Mouse (Mus musculus): ENCODE measurements at regions not wholly inside any gene's neighbourhood (a gene's known extent, or its start where the extent isn't known, plus 50 kb on each side); places are given as distances from the start of the nearest gene placed in this dataset.

- Histone ChIP-seq H3K4me3 (ENCODE audit: low read length) (peak overlapping the region; percentile 48), H3K27me3 (replicated peaks; ENCODE audit: control insufficient read depth, insufficient read depth, low read length) (no peaks in the 10 kb centered on the region), H3K9ac (ENCODE audit: low read depth, low read length) (peak overlapping the region; percentile 62), H3K4me1 (ENCODE audit: control insufficient read depth, insufficient read depth, low read length) (no peaks in the 10 kb centered on the region; the same call in 1 of the 2 replicates), H3K9me3 (ENCODE audit: control insufficient read depth, low read length) (no peaks in the 10 kb centered on the region), H3K4me2 (ENCODE audit: low read depth, low read length) (peak overlapping the region; percentile 80), H3K27ac (ENCODE audit: low read length) (peak overlapping the region; percentile 95), H3K36me3 (ENCODE audit: control insufficient read depth, insufficient read depth, low read length) (no peaks in the 10 kb centered on the region)
- peak; percentile 89 for ATAC-seq
- 1% methylated on average over 13 of the region's 13 CpGs for WGBS
These were observed 166.0 kb upstream of the Dcn start for GRCm38 (mm10) chr10:97313407-97313901.

DNA sequence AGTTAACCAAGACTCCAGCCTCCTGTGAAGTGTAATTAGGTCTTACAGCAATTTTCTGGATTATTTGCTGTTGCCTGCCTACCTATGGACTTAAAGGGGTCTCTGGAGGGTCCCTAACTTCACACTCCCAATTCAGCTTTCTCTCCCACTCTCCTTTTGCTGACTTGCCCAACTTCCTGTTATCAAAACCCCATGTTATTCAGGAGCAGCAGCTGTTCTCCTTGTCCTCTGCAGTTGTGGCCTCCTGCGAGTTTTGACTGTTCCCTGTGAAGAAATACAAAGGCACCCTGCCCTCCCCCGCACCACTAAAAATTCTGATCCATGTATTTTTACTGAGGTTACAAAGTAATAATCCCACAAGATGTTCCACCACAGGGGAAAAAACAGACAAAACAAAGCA lies 146.8 kb upstream of the Dcn start:
- no peaks in the 10 kb centered on the region for H3K27me3 ChIP-seq (replicated peaks; ENCODE audit: control insufficient read depth, insufficient read depth, low read length)
- no peaks in the 10 kb centered on the region for H3K9me3 ChIP-seq (ENCODE audit: control insufficient read depth, low read length)
- H3K36me3 ChIP-seq (ENCODE audit: control insufficient read depth, insufficient read depth, low read length) = no peaks in the 10 kb centered on the region
- 72% methylated on average over 2 of the region's 2 CpGs for WGBS
- H3K4me1 ChIP-seq (ENCODE audit: control insufficient read depth, insufficient read depth, low read length) = no peaks in the 10 kb centered on the region
- no peak for ATAC-seq
- H3K4me2 ChIP-seq (ENCODE audit: low read depth, low read length) = no peak overlapping the region
- no peak overlapping the region for H3K4me3 ChIP-seq (ENCODE audit: low read length)
- H3K9ac ChIP-seq (ENCODE audit: low read depth, low read length) = no peak overlapping the region
- no peak overlapping the region for H3K27ac ChIP-seq (ENCODE audit: low read length)

GRCm38 (mm10) chr10:97334044-97334443 lies 145.4 kb upstream of the Dcn start:
- Histone ChIP-seq H3K27ac (ENCODE audit: low read length) (no peak overlapping the region), H3K9me3 (ENCODE audit: control insufficient read depth, low read length) (no peaks in the 10 kb centered on the region), H3K4me3 (ENCODE audit: low read length) (no peak overlapping the region), H3K4me1 (ENCODE audit: control insufficient read depth, insufficient read depth, low read length) (no peaks in the 10 kb centered on the region), H3K9ac (ENCODE audit: low read depth, low read length) (no peak overlapping the region), H3K4me2 (ENCODE audit: low read depth, low read length) (no peak overlapping the region), H3K27me3 (replicated peaks; ENCODE audit: control insufficient read depth, insufficient read depth, low read length) (no peaks in the 10 kb centered on the region), H3K36me3 (ENCODE audit: control insufficient read depth, insufficient read depth, low read length) (no peaks in the 10 kb centered on the region)
- no peak for ATAC-seq

DNA sequence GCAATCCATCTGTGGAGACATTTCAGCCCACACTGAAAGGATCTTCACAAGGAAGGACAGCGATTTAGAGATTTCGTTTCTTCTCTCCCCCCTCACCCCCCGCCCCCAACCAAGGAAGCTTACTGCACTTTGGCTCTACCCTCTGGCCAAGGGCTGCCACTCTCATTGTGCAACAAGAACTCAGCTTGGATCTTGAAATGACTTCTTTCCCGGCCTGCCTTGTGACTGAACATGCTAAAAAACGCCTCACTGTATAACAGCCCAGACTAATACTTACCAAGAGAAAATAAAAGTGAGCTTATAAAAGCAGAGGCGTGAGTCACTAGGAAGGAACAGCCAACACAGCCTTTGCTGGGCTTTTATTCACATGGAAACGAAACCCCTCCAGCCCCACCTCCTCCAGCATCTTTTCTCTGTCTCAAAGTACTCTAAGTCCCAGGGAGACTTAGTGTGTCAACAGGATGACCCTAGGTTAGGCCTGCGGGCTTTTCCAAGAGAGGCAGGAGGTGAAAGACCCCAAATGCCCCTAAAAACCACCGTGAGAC lies 144.7 kb upstream of the Dcn start:
- Histone ChIP-seq H3K36me3 (ENCODE audit: control insufficient read depth, insufficient read depth, low read length) (no peaks in the 10 kb centered on the region), H3K9me3 (ENCODE audit: control insufficient read depth, low read length) (no peaks in the 10 kb centered on the region), H3K27ac (ENCODE audit: low read length) (no peak overlapping the region), H3K4me2 (ENCODE audit: low read depth, low read length) (no peak overlapping the region), H3K4me3 (ENCODE audit: low read length) (no peak overlapping the region), H3K9ac (ENCODE audit: low read depth, low read length) (no peak overlapping the region), H3K4me1 (ENCODE audit: control insufficient read depth, insufficient read depth, low read length) (no peaks in the 10 kb centered on the region), H3K27me3 (replicated peaks; ENCODE audit: control insufficient read depth, insufficient read depth, low read length) (no peaks in the 10 kb centered on the region)
- 75% methylated on average over 9 of the region's 9 CpGs for WGBS
- ATAC-seq = no peak

DNA sequence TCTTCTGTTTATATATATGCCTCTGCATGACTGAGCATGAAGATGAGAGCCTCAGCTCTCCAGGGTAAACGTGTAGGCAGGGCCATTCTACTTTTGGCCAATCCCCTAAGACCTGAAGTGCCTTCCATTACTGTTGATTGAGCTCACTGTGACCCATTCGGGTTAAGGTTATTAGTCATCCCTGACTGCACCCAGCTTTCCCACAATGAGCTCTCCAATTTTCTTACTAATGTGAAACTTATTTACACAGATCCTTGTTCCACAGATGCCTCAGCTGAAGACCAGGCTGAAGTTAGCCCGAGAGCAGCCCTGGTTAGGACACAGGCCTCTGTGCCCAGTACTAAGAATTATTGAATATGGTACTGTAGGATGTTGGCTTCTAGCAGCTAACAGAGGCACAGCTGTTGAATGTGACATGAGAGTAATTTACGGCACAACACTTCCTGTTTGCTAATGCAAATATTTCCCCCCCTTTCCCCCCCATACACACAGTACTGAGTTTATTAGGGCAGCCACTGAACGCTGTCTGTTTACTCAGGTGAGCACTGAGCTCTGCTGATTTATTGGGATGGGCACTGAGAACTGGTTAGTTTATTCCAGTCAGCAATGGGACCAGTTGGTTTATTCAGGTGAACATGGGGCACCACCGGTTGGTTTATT lies 141.2 kb upstream of the Dcn start:
- no peak overlapping the region for H3K4me2 ChIP-seq (ENCODE audit: low read depth, low read length)
- no peak overlapping the region for H3K9ac ChIP-seq (ENCODE audit: low read depth, low read length)
- no peaks in the 10 kb centered on the region for H3K36me3 ChIP-seq (ENCODE audit: control insufficient read depth, insufficient read depth, low read length)
- H3K4me3 ChIP-seq (ENCODE audit: low read length) = no peak overlapping the region
- no peaks in the 10 kb centered on the region for H3K9me3 ChIP-seq (ENCODE audit: control insufficient read depth, low read length)
- H3K27ac ChIP-seq (ENCODE audit: low read length) = no peak overlapping the region
- no peaks in the 10 kb centered on the region for H3K27me3 ChIP-seq (replicated peaks; ENCODE audit: control insufficient read depth, insufficient read depth, low read length)
- WGBS = 58% methylated on average over 6 of the region's 6 CpGs
- ATAC-seq = no peak
- no peaks in the 10 kb centered on the region for H3K4me1 ChIP-seq (ENCODE audit: control insufficient read depth, insufficient read depth, low read length)

GRCm38 (mm10) chr10:97339866-97340706 lies 139.3 kb upstream of the Dcn start:
- H3K9ac ChIP-seq (ENCODE audit: low read depth, low read length) = no peak overlapping the region
- no peak overlapping the region for H3K4me2 ChIP-seq (ENCODE audit: low read depth, low read length)
- H3K9me3 ChIP-seq (ENCODE audit: control insufficient read depth, low read length) = no peaks in the 10 kb centered on the region
- no peaks in the 10 kb centered on the region for H3K27me3 ChIP-seq (replicated peaks; ENCODE audit: control insufficient read depth, insufficient read depth, low read length)
- H3K4me1 ChIP-seq (ENCODE audit: control insufficient read depth, insufficient read depth, low read length) = no peaks in the 10 kb centered on the region
- H3K36me3 ChIP-seq (ENCODE audit: control insufficient read depth, insufficient read depth, low read length) = no peaks in the 10 kb centered on the region
- no peak overlapping the region for H3K4me3 ChIP-seq (ENCODE audit: low read length)
- peak; percentile 79 for ATAC-seq
- 34% methylated on average over 11 of the region's 11 CpGs for WGBS
- no peak overlapping the region for H3K27ac ChIP-seq (ENCODE audit: low read length)

GRCm38 (mm10) chr10:97345347-97345746 lies 134.1 kb upstream of the Dcn start:
- ATAC-seq = peak; percentile 59; the same call in 1 of the 2 replicates
- Histone ChIP-seq H3K9ac (ENCODE audit: low read depth, low read length) (no peak overlapping the region), H3K9me3 (ENCODE audit: control insufficient read depth, low read length) (no peaks in the 10 kb centered on the region), H3K27me3 (replicated peaks; ENCODE audit: control insufficient read depth, insufficient read depth, low read length) (no peaks in the 10 kb centered on the region), H3K36me3 (ENCODE audit: control insufficient read depth, insufficient read depth, low read length) (no peaks in the 10 kb centered on the region), H3K4me1 (ENCODE audit: control insufficient read depth, insufficient read depth, low read length) (no peaks in the 10 kb centered on the region), H3K27ac (ENCODE audit: low read length) (no peak overlapping the region), H3K4me3 (ENCODE audit: low read length) (no peak overlapping the region), H3K4me2 (ENCODE audit: low read depth, low read length) (no peak overlapping the region)
- WGBS = 26% methylated on average over 6 of the region's 6 CpGs

GRCm38 (mm10) chr10:97346949-97347348 lies 132.5 kb upstream of the Dcn start:
- H3K9ac ChIP-seq (ENCODE audit: low read depth, low read length) = no peak overlapping the region
- H3K36me3 ChIP-seq (ENCODE audit: control insufficient read depth, insufficient read depth, low read length) = no peaks in the 10 kb centered on the region
- ATAC-seq = no peak
- H3K4me2 ChIP-seq (ENCODE audit: low read depth, low read length) = no peak overlapping the region
- no peaks in the 10 kb centered on the region for H3K9me3 ChIP-seq (ENCODE audit: control insufficient read depth, low read length)
- no peaks in the 10 kb centered on the region for H3K4me1 ChIP-seq (ENCODE audit: control insufficient read depth, insufficient read depth, low read length)
- WGBS = 80% methylated on average over 2 of the region's 2 CpGs
- H3K4me3 ChIP-seq (ENCODE audit: low read length) = no peak overlapping the region
- no peaks in the 10 kb centered on the region for H3K27me3 ChIP-seq (replicated peaks; ENCODE audit: control insufficient read depth, insufficient read depth, low read length)
- H3K27ac ChIP-seq (ENCODE audit: low read length) = no peak overlapping the region

GRCm38 (mm10) chr10:97368625-97369024 lies 110.8 kb upstream of the Dcn start:
- 60% methylated on average over 3 of the region's 3 CpGs for WGBS
- no peaks in the 10 kb centered on the region for H3K36me3 ChIP-seq (ENCODE audit: control insufficient read depth, insufficient read depth, low read length)
- no peak overlapping the region for H3K27ac ChIP-seq (ENCODE audit: low read length)
- H3K27me3 ChIP-seq (replicated peaks; ENCODE audit: control insufficient read depth, insufficient read depth, low read length) = no peaks in the 10 kb centered on the region
- no peaks in the 10 kb centered on the region for H3K9me3 ChIP-seq (ENCODE audit: control insufficient read depth, low read length)
- no peak for ATAC-seq
- H3K9ac ChIP-seq (ENCODE audit: low read depth, low read length) = no peak overlapping the region
- no peaks in the 10 kb centered on the region for H3K4me1 ChIP-seq (ENCODE audit: control insufficient read depth, insufficient read depth, low read length)
- H3K4me3 ChIP-seq (ENCODE audit: low read length) = no peak overlapping the region
- H3K4me2 ChIP-seq (ENCODE audit: low read depth, low read length) = no peak overlapping the region
